Mouse (Mus musculus) heart, postnatal 36 days (tissue): ENCODE data around the gene Ncapg2. TPM values are rescaled to one million over a fixed set of nuclear protein-coding genes. Genes with fewer than 3 reads are reported as not detected.

Experiments
- DNase-seq, 2 experiments: peaks; one replicate each; pipeline ENCODE4 v3.0.0; 2021 to 2022
- intact Hi-C: fragments of 180-260 bp; cut with DNase I; formaldehyde crosslinking; loops from one replicate; pipeline ENCODE4 v1.15.1; 2025
- total RNA-seq, 2 experiments: library from RNA; stranded (reverse); gene quantifications; 2 replicates each; pipeline ENCODE4 v1.2.3; 2021

The Ncapg2 gene
- total RNA-seq, 2 experiments from 2014 or later = 2.5 to 4.1 TPM

DNA sequence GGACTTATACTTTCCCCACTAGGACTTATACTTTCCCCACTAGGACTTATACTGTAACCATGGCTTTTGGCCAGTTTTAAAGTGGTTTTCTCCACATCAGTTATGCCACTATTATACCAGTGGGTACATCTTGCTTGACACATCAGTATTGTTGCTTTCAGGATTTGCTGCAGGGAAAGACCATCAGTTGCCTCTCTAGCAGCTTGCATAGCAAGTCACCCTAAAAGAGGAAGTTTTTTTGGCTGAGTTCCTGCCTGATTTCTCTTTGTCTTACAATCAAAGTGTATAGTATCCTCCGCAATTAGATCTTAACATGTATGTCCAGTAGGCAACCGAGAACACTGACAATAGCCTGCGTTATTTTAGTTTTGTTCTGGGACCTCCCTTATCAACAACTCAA, 30.9 kb downstream of the Ncapg2 start:
- intact Hi-C loops = no loop called here
- DNase-seq = no peak

DNA sequence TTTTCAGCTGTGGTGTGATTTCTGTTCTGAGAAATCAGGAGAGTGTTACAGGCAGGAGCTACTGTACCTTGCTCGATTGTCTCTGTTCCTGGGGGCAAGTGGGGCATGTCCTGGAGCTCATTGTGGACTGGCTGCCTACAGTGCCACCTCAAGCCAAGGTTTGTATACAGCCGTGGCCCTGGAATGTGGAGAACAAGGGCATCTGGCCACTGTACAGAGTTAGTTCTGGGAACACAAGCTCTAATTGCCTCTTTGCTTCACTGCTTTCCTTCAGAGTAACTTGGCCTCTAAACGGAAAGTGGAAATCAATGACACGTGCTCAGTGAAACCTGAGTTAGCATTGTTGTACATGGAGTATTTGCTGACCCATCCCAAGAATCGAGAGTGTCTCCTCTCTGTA, 33.4 kb downstream of the Ncapg2 start:
- DNase-seq = no peak
- intact Hi-C loops = no loop called here

DNA sequence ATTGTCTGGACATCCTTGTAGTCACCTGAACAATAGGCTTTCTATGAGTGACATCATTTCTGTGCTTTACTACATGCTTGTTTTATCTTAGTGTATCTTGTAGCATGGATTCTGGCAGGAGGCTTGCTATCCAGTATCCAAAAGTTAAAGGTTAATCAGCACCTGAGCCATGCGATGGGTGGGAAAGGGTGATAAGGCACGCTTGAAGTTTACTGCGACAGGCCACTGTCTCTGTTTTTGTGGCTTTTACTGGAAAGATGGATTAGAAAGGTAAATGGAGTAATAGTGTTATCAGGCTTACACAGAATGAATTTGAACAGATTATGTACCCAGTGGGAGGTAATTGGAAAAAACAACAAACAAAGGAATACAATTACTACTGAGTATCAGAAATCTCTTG, 37.0 kb downstream of the Ncapg2 start:
- DNase-seq = no peak
- intact Hi-C loops = no loop called here

DNA sequence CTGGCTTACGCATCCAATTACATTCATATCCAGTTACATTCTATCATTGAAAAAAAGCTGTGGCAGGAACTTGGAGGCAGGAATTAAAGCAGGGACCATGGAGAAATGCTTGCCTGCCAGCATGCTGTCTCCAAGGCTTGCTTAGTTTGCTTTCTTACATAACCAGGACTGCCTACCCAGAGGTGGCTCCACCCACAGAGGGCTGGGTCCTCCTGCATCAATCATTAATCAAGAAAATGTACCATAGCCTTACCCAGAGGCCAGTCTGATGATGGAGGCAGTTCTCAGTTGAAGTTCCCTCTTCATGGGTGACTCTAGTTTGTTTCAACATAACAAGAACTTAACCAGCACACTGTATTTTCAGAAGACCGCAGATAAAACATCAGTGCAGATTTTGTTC, 44.3 kb downstream of the Ncapg2 start:
- no peak for DNase-seq
- intact Hi-C loops = no loop called here

DNA sequence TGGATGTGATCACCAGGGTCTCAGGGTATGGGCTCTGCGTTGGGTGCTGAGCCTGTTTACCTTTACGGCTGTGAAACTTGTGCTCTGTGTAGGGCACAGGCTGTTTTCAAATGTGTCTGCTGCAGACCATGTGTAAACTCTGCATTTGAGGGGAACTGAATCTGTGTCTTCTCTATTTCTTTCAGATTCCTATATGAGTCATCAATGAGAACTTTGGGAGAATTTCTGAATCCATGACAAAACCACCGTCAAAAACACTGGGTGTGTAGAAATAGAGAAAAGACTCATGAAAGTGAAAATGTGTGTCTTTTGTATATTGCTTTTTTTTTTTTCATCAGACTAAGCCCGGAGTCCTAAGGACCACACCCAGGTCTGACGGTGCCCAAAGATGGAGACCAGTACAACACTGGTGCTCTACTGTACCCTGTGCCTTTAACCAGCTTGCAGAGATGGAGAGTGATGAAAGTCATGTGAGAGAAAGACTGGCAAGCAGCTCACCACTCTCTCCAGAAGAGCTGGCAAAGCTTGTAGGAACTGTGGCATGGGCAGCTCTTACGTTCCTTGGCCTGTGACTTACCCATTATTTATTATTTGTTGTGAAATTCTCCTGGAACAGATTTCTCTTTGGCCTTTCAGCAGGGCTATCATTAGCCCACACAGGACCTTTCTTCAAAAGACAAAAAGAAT, 55.3 kb downstream of the Ncapg2 start:
- intact Hi-C loops = no loop called here
- no peak for DNase-seq

DNA sequence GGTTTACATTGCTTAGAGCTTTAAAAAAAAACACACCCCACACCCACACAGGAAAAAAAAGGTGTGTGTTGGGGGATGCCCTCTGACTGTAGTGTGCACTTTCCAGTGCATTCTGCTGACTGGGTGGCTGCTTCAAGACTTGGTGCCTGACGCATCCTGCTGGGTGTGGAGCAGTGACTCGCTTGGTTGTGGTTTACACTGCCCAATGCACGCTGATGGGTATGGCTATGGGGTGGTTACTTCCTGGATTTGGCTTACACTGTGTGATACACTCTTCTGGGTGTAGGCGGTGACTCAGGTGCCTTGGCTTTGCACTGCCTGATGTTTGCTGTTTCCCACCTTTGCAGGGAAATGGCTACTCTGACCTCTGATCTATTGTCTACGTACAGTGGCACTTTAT, 61.8 kb downstream of the Ncapg2 start:
- intact Hi-C loops = no loop called here
- DNase-seq = no peak

DNA sequence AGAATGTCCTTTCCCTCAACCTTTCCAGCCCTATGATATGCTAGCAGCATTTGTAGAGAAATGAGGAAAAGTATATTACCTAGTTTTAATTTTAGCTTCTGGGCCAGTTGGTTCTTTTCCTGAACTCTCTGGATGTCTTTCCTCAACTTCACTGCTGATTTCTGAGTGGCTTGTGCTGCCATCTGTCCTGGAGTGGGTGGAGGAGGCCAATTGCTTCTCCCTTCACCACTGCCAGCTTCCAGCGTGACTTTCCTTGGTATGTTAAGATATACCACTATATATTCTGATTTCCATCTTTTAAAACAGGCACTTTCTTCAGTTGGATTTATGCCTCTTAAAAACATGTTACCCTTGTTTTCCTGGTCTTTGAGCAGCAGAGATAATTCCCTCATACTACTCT, 63.1 kb downstream of the Ncapg2 start:
- intact Hi-C loops = no loop called here
- no peak for DNase-seq

DNA sequence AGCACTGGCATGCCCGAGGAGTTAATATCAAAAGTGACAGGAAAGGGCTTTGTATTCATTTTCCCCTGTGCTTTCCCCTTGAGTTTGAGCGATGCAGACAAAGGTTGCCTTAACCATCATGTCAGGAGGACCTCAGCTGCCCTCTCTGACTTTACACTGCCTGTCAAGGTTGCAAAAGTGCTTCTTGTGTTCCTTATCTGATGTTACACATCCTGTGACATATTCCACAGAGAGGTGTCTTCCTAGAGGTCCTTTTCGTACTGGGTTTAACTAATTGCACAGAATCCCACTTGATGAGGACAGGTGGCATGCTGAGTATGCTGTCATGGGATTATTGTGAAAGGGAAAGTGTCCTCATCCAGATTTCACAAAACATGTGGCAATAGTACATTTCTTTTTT, 63.9 kb downstream of the Ncapg2 start:
- intact Hi-C loops = no loop called here

DNA sequence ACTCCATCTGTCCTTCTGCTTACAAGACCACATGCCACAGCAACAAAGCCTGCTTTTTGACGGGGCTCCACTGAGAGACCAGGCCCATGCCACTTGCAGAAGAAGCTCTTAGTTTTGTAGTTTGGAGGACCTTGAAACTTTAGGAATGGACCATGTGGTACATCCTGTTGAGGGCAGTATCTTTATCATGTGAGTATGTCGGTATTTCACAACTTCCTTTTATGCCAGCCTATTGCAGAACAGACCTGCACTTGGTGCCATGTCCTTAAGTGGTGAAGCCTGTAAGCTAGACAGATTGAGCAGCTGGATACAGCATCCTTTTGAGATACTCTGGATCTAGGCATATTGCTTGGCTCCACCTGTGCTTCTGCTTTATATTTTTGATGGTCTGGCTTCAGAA, 68.1 kb downstream of the Ncapg2 start:
- no peak for DNase-seq
- intact Hi-C loops = no loop called here

More for the DNA sequence above, 63.9 kb downstream of the Ncapg2 start:
- no peak for DNase-seq

DNA sequence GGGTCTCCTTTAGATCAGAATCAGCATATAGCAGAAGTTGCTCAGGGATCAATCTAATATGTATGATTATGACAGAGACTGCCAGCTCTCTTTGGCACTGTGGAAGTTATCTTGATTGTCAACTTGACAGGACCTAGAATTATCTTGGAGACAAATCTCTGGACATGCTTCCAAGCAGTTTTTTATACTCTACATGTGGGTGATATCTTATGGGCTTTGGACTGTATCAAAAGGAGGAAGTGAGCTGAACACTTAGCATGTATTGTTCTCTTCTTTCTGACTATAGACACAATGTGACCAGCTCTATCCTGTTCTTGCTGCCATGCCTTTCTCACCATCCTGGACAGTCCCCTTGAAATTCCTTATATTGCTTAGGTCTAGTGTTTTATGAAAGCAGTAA, 68.6 kb downstream of the Ncapg2 start:
- intact Hi-C loops = no loop called here
- no peak for DNase-seq

DNA sequence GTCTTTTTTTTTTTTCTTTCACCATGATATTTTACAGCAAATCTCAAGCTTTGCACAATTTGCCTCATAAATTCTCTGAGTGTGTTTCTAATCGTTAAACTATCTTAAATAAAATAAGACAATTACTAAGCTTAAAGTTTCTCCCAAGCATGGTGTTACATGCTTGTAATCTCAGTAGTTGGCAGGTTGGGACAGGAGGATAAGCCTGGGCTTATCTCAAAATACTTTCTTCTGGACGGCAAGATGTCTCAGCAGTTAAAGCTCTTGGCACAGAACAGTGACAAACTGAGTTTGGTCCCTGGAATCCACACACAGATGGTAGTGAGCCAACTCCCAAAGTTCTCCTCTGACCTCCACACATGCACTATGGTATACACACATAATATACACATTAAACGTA, 69.5 kb downstream of the Ncapg2 start:
- intact Hi-C loops = no loop called here
- DNase-seq = no peak

DNA sequence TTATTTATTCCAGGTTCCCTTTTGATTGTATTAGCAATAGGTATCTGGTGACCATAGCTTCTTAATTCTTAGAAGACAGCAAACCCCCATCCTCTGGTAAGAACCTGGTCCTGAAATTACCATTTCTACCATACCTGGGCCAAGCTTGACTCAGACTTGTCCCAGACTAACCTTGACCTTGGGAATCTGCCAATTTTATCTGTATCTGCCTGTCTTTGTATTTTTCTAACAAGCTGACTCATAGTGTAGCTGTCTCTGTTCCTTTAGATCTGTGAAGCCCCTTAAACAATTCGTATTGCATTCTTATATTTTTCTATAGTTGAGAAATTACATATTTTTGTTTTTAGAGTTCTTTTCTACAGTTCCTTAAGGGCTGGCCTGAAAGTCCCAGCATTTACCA, 73.6 kb downstream of the Ncapg2 start:
- DNase-seq = no peak
- intact Hi-C loops = no loop called here

DNA sequence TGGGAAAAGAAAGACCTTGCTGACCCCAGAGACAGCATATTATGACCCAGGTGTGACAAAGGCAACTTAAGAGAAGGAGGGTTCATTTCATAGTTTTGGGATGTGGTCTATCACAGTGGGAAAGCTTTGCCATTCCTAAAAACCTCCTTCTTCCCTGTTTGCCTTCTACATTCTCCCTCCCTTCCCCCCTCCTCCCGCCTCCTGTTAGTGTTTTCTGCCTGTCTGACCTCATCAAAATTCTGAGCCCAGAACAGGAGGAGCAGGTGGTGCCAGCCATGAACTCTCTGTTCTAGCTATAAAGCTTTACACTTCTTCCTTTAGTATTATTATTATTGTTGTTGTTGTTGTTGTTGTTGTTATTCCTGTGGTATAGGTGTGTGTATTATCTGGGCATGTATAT, 76.7 kb downstream of the Ncapg2 start:
- intact Hi-C loops = no loop called here
- DNase-seq = no peak

DNA sequence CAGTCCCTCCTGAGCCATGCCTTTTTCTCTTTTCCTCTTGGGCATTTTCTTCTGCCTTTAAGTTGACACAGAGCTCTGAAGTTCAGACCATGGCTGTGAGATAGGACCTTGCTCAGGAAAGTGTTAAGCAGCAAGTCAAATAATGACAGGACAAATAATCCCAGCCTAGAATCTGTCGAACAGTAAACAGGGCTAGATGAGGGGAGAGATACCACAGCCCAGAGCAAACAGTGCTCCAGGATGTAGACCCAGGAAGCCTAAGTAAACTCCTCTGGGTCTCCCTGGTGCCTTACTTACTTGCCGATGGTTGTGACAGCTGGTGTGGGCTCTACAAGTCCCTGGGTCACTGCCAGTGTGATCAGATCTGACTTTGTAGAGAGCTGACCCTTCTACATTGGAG, 78.4 kb downstream of the Ncapg2 start:
- DNase-seq = no peak
- intact Hi-C loops = no loop called here

DNA sequence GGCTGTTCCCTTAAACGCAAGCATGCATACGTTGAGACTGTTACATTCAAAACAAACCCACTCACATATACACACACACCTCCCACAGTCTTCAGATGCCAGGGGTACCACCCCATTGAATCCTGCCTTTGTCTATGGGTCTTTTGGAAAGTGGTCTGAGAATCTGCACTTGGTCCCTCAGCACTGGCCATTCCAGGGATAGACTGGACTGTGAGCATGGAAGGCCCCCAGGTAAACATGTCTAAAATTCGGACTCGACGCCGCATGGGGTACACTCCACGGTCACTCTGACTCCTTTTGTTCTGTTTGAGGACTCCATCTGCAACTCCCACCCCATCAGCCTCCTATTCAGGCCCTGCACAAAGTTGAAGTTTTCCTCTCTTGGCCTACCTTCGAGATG, 79.8 kb downstream of the Ncapg2 start:
- intact Hi-C loops = no loop called here

DNA sequence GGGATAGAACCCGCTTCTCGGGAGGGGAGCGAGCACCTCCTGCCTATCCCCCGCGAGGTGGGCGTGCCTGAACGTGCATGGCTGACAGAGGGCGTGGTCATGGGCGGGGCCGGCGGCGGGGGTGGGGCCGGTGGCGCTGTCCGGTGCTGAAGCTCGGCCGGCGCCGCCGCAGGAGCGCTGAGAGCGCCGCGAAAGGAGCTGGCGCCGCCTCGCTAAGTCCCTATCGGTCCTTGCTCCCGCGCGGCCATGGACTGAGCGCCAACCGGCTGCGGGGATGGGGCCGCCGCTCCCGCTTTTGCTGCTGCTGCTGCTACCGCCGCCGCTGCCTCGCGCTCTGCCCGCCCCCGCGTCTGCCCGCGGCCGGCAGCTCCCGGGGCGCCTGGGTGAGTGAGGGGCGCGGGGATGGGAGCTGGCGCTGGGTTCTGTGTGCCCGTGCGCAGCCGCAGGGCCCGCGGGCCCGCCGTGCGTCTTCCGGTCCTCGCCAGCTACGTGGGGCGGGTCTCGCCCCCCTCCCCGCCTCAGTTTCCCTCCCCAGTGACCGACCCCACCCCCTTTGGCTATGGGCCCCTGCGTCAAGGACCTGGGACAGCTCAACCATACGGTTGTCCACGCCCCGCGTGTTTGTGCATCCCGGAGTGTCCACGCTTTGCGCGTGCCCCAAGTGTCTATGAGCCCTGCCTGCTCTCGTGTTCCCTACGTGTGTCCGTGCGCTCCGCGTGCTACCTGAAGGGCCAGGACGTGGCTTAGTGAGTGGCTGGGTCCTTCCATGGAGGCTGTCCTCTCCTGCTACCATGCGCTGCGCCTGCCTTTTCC, 80.6 kb downstream of the Ncapg2 start, which contains the start of gene Ptprn2:
Gene Ptprn2, plus strand, starts transcription at position 130 of the 813 bp plus-strand sequence.
- peak; percentile 27 to 32 for DNase-seq
- intact Hi-C loops = no loop called here

More for the DNA sequence above, 79.8 kb downstream of the Ncapg2 start:
- no peak for DNase-seq

DNA sequence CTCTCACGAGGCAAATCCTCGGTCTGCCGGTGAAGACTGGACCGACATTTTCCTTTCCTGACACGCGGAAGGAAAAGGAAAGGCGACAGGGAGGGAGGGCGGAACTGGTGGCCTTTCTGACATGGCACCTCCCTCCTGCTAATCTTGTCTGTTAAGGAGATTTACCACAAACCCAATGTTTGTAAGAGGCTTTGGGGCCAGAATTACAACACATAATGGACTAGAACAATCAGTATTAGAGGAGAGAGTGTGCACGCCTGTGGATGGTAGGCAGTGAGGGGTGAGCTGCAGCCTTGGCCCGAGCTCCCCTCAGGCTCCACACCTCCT, 81.2 kb downstream of the Ncapg2 start:
- intact Hi-C loops = no loop called here
- no peak for DNase-seq

DNA sequence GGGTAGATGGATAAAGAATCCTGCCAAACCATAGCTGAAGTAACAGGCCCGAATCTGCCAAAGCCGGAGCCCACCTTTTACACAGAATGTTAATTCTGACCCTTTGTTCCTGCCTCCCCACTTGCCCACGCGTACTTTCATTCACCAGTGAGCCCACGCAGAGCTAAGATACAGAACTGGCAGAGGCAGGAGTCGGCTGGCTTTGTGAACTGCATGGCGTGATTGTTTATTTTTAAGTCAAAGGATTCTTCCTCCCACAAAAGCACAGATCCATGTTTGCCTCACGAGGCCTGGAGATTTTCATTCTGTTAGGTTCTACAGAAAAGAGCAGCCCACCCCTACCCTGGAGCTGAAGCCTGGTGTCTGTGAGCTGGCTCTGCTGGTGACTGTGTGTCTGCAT, 83.6 kb downstream of the Ncapg2 start:
- DNase-seq = no peak
- intact Hi-C loops = no loop called here

DNA sequence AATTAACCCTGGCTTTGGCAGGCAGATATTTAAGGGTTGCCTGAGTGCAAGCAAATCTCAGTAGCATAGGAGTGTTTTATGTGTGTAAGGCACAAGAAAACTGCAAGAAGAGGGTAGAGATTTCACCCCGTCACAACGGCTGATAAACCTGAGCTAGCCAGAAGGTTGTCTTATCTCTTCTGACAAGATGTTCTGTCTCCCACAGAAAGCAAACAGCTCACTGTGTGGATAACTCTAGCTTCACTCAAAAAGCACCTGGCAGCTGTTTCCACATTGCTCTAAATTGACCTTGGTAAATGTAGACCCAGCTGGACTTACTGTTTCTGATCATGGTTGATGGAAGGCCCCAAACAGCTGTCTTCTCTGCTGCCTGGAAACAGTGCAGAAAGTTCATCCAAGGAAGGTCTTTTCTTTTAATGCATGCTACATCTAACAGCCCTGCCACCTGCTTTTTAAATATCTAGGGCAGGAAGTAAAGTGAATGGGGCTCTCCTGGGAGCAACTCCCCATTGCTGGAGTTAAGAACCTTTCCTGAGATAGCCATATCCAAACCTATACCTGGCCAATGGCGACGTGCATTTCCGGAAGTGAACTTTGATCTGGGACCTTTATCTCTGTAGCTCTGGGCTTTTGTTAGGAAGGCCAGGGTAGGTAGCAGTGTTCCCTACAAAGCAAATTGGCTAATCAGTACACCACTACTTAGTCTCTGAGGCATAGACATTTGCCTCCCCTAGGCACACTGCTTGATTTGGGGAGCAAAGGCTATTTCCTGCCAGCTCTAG, 85.6 kb downstream of the Ncapg2 start:
- no peak for DNase-seq

DNA sequence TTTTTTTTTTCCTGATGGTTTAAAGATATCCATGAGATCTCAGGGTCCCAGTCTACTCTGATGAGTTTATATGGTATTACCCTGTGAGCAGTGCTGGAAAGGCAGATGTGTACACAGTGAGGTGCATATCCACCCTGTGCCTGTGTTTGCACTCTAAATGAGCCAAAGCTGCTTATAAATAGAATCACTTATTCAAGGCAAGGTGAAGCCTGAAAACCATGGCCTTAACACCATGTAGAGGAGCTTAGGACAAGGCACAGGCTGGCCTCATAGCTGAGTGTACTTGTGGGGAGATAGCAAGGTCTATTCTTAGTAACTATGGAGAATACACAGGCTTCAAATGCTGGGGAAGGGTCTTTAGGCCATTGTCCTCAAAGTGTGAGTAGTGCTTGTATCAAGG, 93.5 kb downstream of the Ncapg2 start:
- DNase-seq = no peak
- intact Hi-C loops = no loop called here

More for the DNA sequence above, 85.6 kb downstream of the Ncapg2 start:
- intact Hi-C loops = no loop called here

DNA sequence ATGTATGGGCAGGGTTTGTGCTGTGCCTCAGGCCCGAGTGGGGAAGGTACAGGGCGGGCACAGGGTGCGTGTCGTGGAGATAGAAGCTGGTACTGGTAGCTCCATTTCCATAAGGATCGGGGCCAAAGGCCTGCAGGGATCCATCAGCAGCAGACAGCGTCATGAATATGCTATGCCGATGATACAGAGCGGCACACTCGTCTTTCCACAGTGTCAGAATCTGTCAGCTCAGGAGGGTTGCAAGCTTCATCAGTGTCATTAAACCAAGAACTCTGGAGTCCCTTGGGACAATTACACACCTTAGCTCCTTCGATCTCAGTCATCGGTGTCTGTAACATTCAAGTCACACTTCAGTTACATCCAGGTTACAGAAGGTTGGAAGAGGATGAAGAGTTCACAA, 95.5 kb downstream of the Ncapg2 start:
- intact Hi-C loops = no loop called here
- DNase-seq = no peak

DNA sequence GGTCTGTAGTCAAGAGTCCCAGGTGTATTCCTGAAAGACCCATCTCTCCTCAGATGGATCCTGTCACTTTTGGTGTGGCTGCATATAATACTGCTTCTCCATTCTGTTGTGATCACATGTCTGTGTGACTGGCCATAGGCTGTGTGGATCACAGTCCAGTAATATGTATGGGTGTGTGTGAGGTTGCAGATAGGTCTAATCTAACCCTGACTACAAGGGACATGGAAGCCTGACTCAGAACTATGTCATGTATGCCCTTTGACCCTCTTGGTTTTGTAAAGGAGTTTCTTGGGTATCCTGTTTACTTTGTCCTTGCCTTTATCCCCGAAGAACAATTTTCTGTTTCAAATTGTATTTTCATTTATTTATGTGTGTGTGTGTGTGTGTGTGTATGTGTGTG, 107.3 kb downstream of the Ncapg2 start:
- no peak for DNase-seq
- intact Hi-C loops = no loop called here
